Mouse (Mus musculus) liver, embryonic 14.5 days (tissue): ENCODE data around the gene Nt5c3b. TPM values are rescaled to one million over a fixed set of nuclear protein-coding genes. Genes with fewer than 3 reads are reported as not detected.

Experiments
- ATAC-seq: fragments of 200-750 bp; cut with Nextera tagmentation; 2 replicates; pipeline ENCODE4 v1.8.0; 2017; ENCODE audit warnings: moderate number of reproducible peaks, mild to moderate bottlenecking, moderate library complexity; ENCODE audit not compliant: insufficient read depth
- DNase-seq, 3 experiments: peaks; one replicate each; pipeline ENCODE4 v3.0.0-alpha.2; 2012 to 2013; ENCODE audit warnings: low read depth in 3 of 3, low spot score in 3 of 3
- H3K27ac ChIP-seq: fragments of 300-500 bp; sonication (generic); 2 replicates; pipeline ENCODE4 v1.5.1; 2014; ENCODE audit warnings: moderate library complexity, mild to moderate bottlenecking, control low read depth, inconsistent platforms
- H3K27me3 ChIP-seq: fragments of 300-500 bp; sonication (generic); 2 replicates; pipeline ENCODE4 v1.6.1; 2014; ENCODE audit warnings: mild to moderate bottlenecking, low read length, moderate library complexity; ENCODE audit not compliant: control insufficient read depth, insufficient read depth
- H3K36me3 ChIP-seq: fragments of 300-500 bp; sonication (generic); replicated peaks from 2 replicates; pipeline ENCODE4 v1.6.1; 2014; ENCODE audit warnings: low read depth; ENCODE audit not compliant: control insufficient read depth, insufficient read depth
- H3K4me1 ChIP-seq, 2 experiments: fragments of 200-500 bp in 1 of 2; fragments of 300-500 bp in 1 of 2; sonication (generic) in 1 of 2; replicated peaks; 2 replicates each; pipeline ENCODE4 v1.6.1; 2012 to 2014; ENCODE audit warnings: antibody characterized with exemption in 1 of 2, inconsistent platforms in 1 of 2, low read length in 1 of 2; ENCODE audit not compliant: control insufficient read depth in 2 of 2, insufficient read depth in 2 of 2
- H3K4me2 ChIP-seq: fragments of 300-500 bp; sonication (generic); 2 replicates; pipeline ENCODE4 v1.6.1; 2014; ENCODE audit warnings: low read depth, mild to moderate bottlenecking, control low read depth, moderate library complexity
- H3K4me3 ChIP-seq, 2 experiments: fragments of 200-500 bp in 1 of 2; fragments of 300-500 bp in 1 of 2; sonication (generic) in 1 of 2; 2 replicates each; pipeline ENCODE4 v1.5.1; 2012 to 2014; ENCODE audit warnings: low read depth in 2 of 2, low read length in 2 of 2, mild to moderate bottlenecking in 2 of 2, control low read depth in 1 of 2, inconsistent platforms in 1 of 2, moderate library complexity in 1 of 2; ENCODE audit not compliant: insufficient read depth in 1 of 2
- H3K9ac ChIP-seq: fragments of 300-500 bp; sonication (generic); replicated peaks from 2 replicates; pipeline ENCODE4 v1.6.1; 2014; ENCODE audit warnings: mild to moderate bottlenecking, control low read depth, moderate library complexity
- H3K9me3 ChIP-seq: fragments of 300-500 bp; sonication (generic); 2 replicates; pipeline ENCODE4 v1.6.1; 2016; ENCODE audit warnings: low read length, mixed read lengths; ENCODE audit not compliant: control insufficient read depth
- CTCF ChIP-seq: IDR thresholded peaks from 2 replicates; pipeline ENCODE4 v1.5.1; 2016; ENCODE audit warnings: antibody characterized with exemption, low read depth, control low read depth
- EP300 ChIP-seq: IDR thresholded peaks from 2 replicates; pipeline ENCODE4 v1.6.1; 2016; ENCODE audit warnings: antibody characterized with exemption, low read depth
- WGBS: fragments of 180-500 bp; shearing (Covaris S2); extraction: QIAGEN DNeasy Blood & Tissue Kit; methylation state at CpG from one replicate; pipeline ENCODE4 v1.1.7; 2014; ENCODE audit not compliant: insufficient replicate concordance; 5-methylcytosine and 5-hydroxymethylcytosine counted together
- polyA plus RNA-seq, 2 experiments: library from polyadenylated mRNA; depleted of rRNA in 1 of 2; stranded (reverse) in 1 of 2; unstranded in 1 of 2; fragments of >200 nt; fragmentation: Nextera tagmentation in 1 of 2; extraction: Ambion mirVana in 1 of 2; gene quantifications; 2 replicates each; pipeline versions ENCODE4 v1.2.1 to v1.2.3; 2012 to 2014

Nt5c3b gene
- polyA plus RNA-seq, 2 experiments = 13.0 to 15.5 TPM

DNA sequence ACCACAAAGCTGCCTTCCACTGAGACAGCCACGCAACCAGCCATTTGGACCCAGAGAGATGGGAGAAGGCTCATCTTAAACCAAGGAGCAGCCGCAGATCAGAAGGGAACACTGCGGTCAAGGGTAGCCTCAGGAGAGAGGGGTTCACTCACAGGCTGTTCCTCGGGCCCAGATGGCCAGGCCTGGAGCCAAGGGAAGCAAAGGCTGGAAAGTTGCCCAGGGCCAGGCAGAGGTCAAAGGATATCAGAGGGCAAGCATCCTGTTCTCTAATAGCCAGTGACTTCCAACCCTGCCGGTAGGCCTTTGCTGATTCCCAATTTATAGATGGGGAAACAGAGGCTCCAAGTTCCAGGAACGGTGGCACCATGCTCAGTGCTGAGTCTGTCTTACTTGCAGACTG is 53.0 kb downstream of the Nt5c3b start:
- Histone ChIP-seq H3K9ac (no peak overlapping the region), H3K4me2 (no peak overlapping the region)
- no peak for ATAC-seq

DNA sequence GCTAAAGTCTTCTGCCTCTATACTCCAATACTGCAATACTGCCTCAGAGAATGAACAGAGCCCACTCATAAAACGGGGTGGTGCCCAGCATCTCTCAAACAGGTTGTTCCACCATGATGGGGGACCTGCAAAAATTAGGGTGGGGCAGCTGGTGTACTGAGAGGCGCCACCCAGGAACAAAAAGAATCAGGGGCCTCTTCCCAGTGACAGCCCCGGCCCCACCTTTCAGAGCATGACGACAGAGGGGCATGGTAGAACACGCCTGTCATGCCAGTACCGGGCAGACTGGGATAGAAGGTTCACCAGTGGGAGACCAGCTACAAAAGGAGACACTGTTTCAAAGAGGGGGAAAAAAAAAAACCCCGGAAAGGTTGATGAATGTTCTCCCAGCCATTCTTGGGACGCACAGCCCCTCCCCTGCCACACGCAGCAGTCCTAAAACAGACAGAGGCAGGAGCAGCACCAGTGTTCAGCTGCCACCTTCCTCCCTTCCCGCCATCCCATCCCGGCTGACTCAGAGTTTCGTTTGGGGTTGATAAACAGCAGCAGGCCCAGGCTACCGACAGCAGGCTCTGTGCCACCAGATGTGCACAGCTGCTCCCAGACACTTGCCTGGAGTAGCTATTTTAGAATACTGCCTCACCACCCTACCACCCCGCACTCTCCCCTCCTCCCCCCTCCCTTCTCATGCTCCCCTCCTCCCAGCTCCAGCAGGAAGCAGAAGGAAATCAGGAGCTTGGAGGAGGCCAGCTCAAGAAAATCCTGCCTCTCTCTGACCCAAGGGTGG is 53.8 kb downstream of the Nt5c3b start:
- Histone ChIP-seq H3K9ac (no peak overlapping the region), H3K4me2 (no peak overlapping the region), H3K4me3 (no peak overlapping the region), H3K9me3 (no peaks in the 10 kb centered on the region), H3K27ac (no peak overlapping the region), H3K36me3 (no peaks in the 10 kb centered on the region; the same call in 1 of the 2 replicates), H3K27me3 (no peaks in the 10 kb centered on the region), H3K4me1 (peaks cover 0 to 11% of the 10 kb centered on the region in 2 experiments; a peak in 1 of 4 replicates)
- no peak for ATAC-seq
- TF ChIP-seq EP300 (no peak), CTCF (no peak)
- 39% methylated on average over 14 of the region's 14 CpGs for WGBS
- no peak for DNase-seq

More for the DNA sequence above, 53.0 kb downstream of the Nt5c3b start:
- DNase-seq = no peak
- no peak overlapping the region for H3K4me3 ChIP-seq
- WGBS = 60% methylated on average over 6 of the region's 6 CpGs
- no peaks in the 10 kb centered on the region for H3K9me3 ChIP-seq
- H3K27me3 ChIP-seq = no peaks in the 10 kb centered on the region
- peaks cover 0 to 11% of the 10 kb centered on the region in 2 experiments; a peak in 1 of 4 replicates for H3K4me1 ChIP-seq
- TF ChIP-seq EP300 = no peak
- TF ChIP-seq CTCF = no peak
- no peaks in the 10 kb centered on the region for H3K36me3 ChIP-seq
- no peak overlapping the region for H3K27ac ChIP-seq

DNA sequence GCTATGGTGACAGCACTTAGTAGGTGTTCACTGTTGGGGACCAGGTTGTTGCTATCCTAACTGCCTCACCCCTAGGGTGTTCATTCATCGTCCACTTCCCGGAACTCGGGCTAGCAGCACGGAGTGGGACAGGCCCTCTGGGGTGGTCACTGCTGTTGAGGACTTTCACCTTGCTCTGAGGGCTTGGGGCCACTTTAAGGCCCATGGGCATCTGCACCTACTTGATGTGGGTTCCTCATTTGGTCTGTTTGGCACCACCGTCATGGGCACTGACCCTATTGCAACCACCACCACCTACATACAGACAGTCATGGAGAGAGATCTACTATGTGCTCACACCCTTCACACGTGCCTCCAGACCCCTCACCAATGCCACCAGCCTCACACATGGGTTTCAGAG is 54.5 kb downstream of the Nt5c3b start:
- WGBS = 68% methylated on average over 6 of the region's 6 CpGs
- no peak overlapping the region for H3K4me2 ChIP-seq
- H3K9ac ChIP-seq = no peak overlapping the region
- ATAC-seq (no peak), DNase-seq (no peak)
- H3K4me1 ChIP-seq = peaks cover 0 to 11% of the 10 kb centered on the region in 2 experiments; a peak in 1 of 4 replicates
- no peak overlapping the region for H3K4me3 ChIP-seq
- no peaks in the 10 kb centered on the region for H3K27me3 ChIP-seq
- no peak overlapping the region for H3K27ac ChIP-seq
- H3K9me3 ChIP-seq = no peaks in the 10 kb centered on the region
- TF ChIP-seq EP300 = no peak
- no peak for TF ChIP-seq CTCF
- no peaks in the 10 kb centered on the region; the same call in 1 of the 2 replicates for H3K36me3 ChIP-seq

DNA sequence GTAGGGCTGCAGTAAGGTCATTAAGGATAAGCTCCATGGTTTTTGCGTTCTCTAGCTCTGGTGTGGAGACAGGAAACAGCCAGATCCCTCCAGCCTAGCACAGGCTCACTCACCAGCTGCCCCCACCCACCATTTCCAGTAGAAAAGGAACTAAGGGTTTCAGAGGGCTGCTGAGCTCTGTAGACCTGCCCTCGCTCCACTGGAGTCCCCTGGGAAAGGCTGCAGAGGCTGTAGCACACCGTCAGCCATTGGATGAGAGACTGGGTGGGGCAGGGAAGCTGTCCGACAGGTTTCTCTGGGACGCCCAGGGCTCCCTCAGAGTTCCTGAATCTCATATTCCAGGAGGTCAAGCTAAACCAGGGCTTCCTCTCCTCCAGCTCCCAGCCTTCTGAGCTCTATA is 55.0 kb downstream of the Nt5c3b start:
- ATAC-seq = no peak
- TF ChIP-seq CTCF (no peak), EP300 (no peak)
- Histone ChIP-seq H3K27me3 (no peaks in the 10 kb centered on the region), H3K4me1 (0 out of 4 replicates have a peak, but pooled peaks cover 0 to 11% of the 10 kb centered on the region in 2 experiments), H3K9ac (no peak overlapping the region), H3K4me3 (no peak overlapping the region), H3K4me2 (no peak overlapping the region), H3K36me3 (no peaks in the 10 kb centered on the region; the same call in 1 of the 2 replicates), H3K9me3 (no peaks in the 10 kb centered on the region), H3K27ac (no peak overlapping the region)
- WGBS = 41% methylated on average over 5 of the region's 5 CpGs
- no peak for DNase-seq

DNA sequence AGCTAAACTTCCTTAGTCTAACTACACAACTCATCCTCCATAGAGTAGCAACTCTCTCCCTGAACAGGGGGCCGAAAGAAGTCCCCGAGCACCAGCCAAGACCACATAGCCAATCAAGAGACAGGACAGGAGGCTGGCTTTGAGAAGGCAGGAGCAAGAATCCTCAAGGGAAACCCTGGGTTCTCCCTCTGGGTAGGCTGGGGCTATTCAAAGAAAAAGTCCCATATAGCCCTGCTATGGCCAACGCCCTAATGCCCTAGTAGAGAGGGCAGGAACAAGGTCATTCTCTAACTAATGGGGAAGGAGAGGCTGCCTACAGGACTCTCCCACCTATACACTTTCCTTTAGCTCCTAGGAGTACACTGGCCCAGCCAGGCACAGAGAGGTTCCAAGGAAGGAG is 56.6 kb downstream of the Nt5c3b start:
- no peak overlapping the region for H3K27ac ChIP-seq
- ATAC-seq (no peak), DNase-seq (no peak)
- H3K4me2 ChIP-seq = no peak overlapping the region
- 74% methylated on average over 3 of the region's 3 CpGs for WGBS
- H3K4me1 ChIP-seq = 0 out of 4 replicates have a peak, but pooled peaks cover 0 to 6% of the 10 kb centered on the region in 2 experiments
- no peaks in the 10 kb centered on the region for H3K9me3 ChIP-seq
- no peak for TF ChIP-seq CTCF
- no peak for TF ChIP-seq EP300
- no peak overlapping the region for H3K4me3 ChIP-seq
- no peak overlapping the region for H3K9ac ChIP-seq
- no peaks in the 10 kb centered on the region for H3K27me3 ChIP-seq
- no peaks in the 10 kb centered on the region; the same call in 1 of the 2 replicates for H3K36me3 ChIP-seq
